Mouse (Mus musculus): ENCODE measurements around the gene Rpl27.
"Not testable (repeated sequence)": the region's sequence is repeated elsewhere in the genome, so short reads cannot be mapped to it uniquely, and the experiment has no call there.

Rpl27 gene

GRCm38 (mm10) chr11:101467477-101468262 is 25.6 kb downstream of the Rpl27 start:
- DNase-seq (ENCODE audit: low spot score in 2 of 2): peak; percentile 48 to 72

- DNase-seq (ENCODE audit: low spot score in 2 of 2): peak in 1 of 2 experiments; percentile 27
Observed at GRCm38 (mm10) chr11:101468263-101468688, 26.2 kb downstream of the Rpl27 start.

- DNase-seq (ENCODE audit: low spot score in 2 of 2): no peak
Observed at GRCm38 (mm10) chr11:101468731-101469130, 26.6 kb downstream of the Rpl27 start.

GRCm38 (mm10) chr11:101469155-101469554 is 27.1 kb downstream of the Rpl27 start:
- no peak for DNase-seq (ENCODE audit: low spot score in 2 of 2)

- DNase-seq (ENCODE audit: low spot score in 2 of 2): no peak
Observed at GRCm38 (mm10) chr11:101470206-101470605, 28.1 kb downstream of the Rpl27 start.

- DNase-seq (ENCODE audit: low spot score in 2 of 2): no peak
Observed at GRCm38 (mm10) chr11:101471926-101472325, 29.8 kb downstream of the Rpl27 start.

GRCm38 (mm10) chr11:101472336-101472735 is 30.2 kb downstream of the Rpl27 start:
- DNase-seq (ENCODE audit: low spot score in 2 of 2): no peak

GRCm38 (mm10) chr11:101473686-101474085 is 31.6 kb downstream of the Rpl27 start:
- not testable (repeated sequence) for DNase-seq (ENCODE audit: low spot score in 2 of 2)

- no peak for DNase-seq (ENCODE audit: low spot score in 2 of 2)
Observed at GRCm38 (mm10) chr11:101474298-101474697, 32.2 kb downstream of the Rpl27 start.

- not testable (repeated sequence) for DNase-seq (ENCODE audit: low spot score in 2 of 2)
Observed at GRCm38 (mm10) chr11:101476361-101476760, 34.3 kb downstream of the Rpl27 start.

- no peak for DNase-seq (ENCODE audit: low spot score in 2 of 2)
Observed at GRCm38 (mm10) chr11:101477194-101477551, 35.1 kb downstream of the Rpl27 start.

- DNase-seq (ENCODE audit: low spot score in 2 of 2): no peak
Observed at GRCm38 (mm10) chr11:101477552-101478211, 35.6 kb downstream of the Rpl27 start.

GRCm38 (mm10) chr11:101479171-101479635 is 37.1 kb downstream of the Rpl27 start:
- peak in 1 of 2 experiments; percentile 50 for DNase-seq (ENCODE audit: low spot score in 2 of 2)

- DNase-seq (ENCODE audit: low spot score in 2 of 2): no peak
Observed at GRCm38 (mm10) chr11:101480912-101481311, 38.8 kb downstream of the Rpl27 start.

GRCm38 (mm10) chr11:101483804-101484203 is 41.7 kb downstream of the Rpl27 start:
- no peak for DNase-seq (ENCODE audit: low spot score in 2 of 2)

GRCm38 (mm10) chr11:101484245-101484644 is 42.1 kb downstream of the Rpl27 start:
- no peak for DNase-seq (ENCODE audit: low spot score in 2 of 2)

- DNase-seq (ENCODE audit: low spot score in 2 of 2): no peak
Observed at GRCm38 (mm10) chr11:101484814-101485213, 42.7 kb downstream of the Rpl27 start.

- no peak for DNase-seq (ENCODE audit: low spot score in 2 of 2)
Observed at GRCm38 (mm10) chr11:101485509-101486028, 43.5 kb downstream of the Rpl27 start.

GRCm38 (mm10) chr11:101486126-101486525 is 44.0 kb downstream of the Rpl27 start:
- no peak for DNase-seq (ENCODE audit: low spot score in 2 of 2)

Data from frontal cortex, postnatal 36 days (tissue).